Mouse (Mus musculus) embryonic facial prominence, embryonic 13.5 days (tissue): ENCODE data around the gene Zfp932. TPM values are rescaled to one million over a fixed set of nuclear protein-coding genes. Genes with fewer than 3 reads are reported as not detected.
A peak's percentile ranks its signal among the peaks of the same experiment; 100 is the strongest.
"Not testable (repeated sequence)": the region's sequence is repeated elsewhere in the genome, so short reads cannot be mapped to it uniquely, and the experiment has no call there.

Experiments used
- ATAC-seq: fragments of 200-750 bp; cut with Nextera tagmentation; 2 replicates; pipeline ENCODE4 v1.8.0; 2017; ENCODE audit warnings: low read depth; ENCODE audit not compliant: insufficient number of reproducible peaks, insufficient read depth, low FRiP score, low TSS enrichment
- H3K27ac ChIP-seq: fragments of 300-500 bp; sonication (generic); 2 replicates; pipeline ENCODE4 v1.5.1; 2015; ENCODE audit warnings: moderate library complexity, mild to moderate bottlenecking, inconsistent platforms
- H3K27me3 ChIP-seq: fragments of 300-500 bp; sonication (generic); 2 replicates; pipeline ENCODE4 v1.6.1; 2015; ENCODE audit warnings: mild to moderate bottlenecking, inconsistent platforms
- H3K36me3 ChIP-seq: fragments of 300-500 bp; sonication (generic); 2 replicates; pipeline ENCODE4 v1.6.1; 2015; ENCODE audit warnings: mild to moderate bottlenecking, inconsistent platforms
- H3K4me1 ChIP-seq: fragments of 300-500 bp; sonication (generic); 2 replicates; pipeline ENCODE4 v1.6.1; 2015; ENCODE audit warnings: inconsistent platforms
- H3K4me2 ChIP-seq: fragments of 300-500 bp; sonication (generic); 2 replicates; pipeline ENCODE4 v1.6.1; 2015; ENCODE audit warnings: moderate library complexity, mild to moderate bottlenecking, inconsistent platforms
- H3K4me3 ChIP-seq: fragments of 300-500 bp; sonication (generic); 2 replicates; pipeline ENCODE4 v1.5.1; 2015; ENCODE audit warnings: mild to moderate bottlenecking, inconsistent platforms
- H3K9ac ChIP-seq: fragments of 300-500 bp; sonication (generic); 2 replicates; pipeline ENCODE4 v1.6.1; 2015; ENCODE audit warnings: mild to moderate bottlenecking, inconsistent platforms
- H3K9me3 ChIP-seq: fragments of 300-500 bp; sonication (generic); 2 replicates; pipeline ENCODE4 v1.6.1; 2016; ENCODE audit warnings: inconsistent platforms
- WGBS: fragments of 180-500 bp; shearing (Covaris S2); methylation state at CpG from one replicate; pipeline ENCODE4 v1.1.7; 2015; ENCODE audit warnings: mixed read lengths; 5-methylcytosine and 5-hydroxymethylcytosine counted together
- polyA plus RNA-seq: library from polyadenylated mRNA; unstranded; fragments of >200 nt; fragmentation: Nextera tagmentation; extraction: Ambion mirVana; gene quantifications from 2 replicates; pipeline ENCODE4 v1.2.1, GENCODE M21; 2015

Zfp932 gene
- polyA plus RNA-seq = 30.0 and 31.3 TPM in 2 replicates

- ATAC-seq, H3K9ac ChIP-seq, H3K4me3 ChIP-seq, H3K4me2 ChIP-seq, H3K9me3 ChIP-seq, H3K27ac ChIP-seq, H3K4me1 ChIP-seq, H3K36me3 ChIP-seq, H3K27me3 ChIP-seq: not testable (repeated sequence)
- no CpG with 5 or more reads among the region's 24 CpGs for WGBS
Measured at GRCm38 (mm10) chr5:109996026-109996937, at the start of gene Zfp932. Gene Zfp932, plus strand, starts transcription at chr5:109996521.

- Histone ChIP-seq H3K36me3 (no peaks in the 10 kb centered on the region), H3K27ac (no peak overlapping the region), H3K4me2 (no peak overlapping the region), H3K4me3 (no peak overlapping the region), H3K4me1 (no peaks in the 10 kb centered on the region), H3K9ac (no peak overlapping the region), H3K27me3 (no peaks in the 10 kb centered on the region), H3K9me3 (no peaks in the 10 kb centered on the region)
- no peak for ATAC-seq
- WGBS = no CpG with 5 or more reads among the region's 1 CpGs
Measured at GRCm38 (mm10) chr5:109950281-109950680, 46.0 kb upstream of the Zfp932 start.

- not testable (repeated sequence) for H3K27me3 ChIP-seq, H3K9ac ChIP-seq, H3K4me2 ChIP-seq, H3K4me3 ChIP-seq, H3K9me3 ChIP-seq, H3K4me1 ChIP-seq, H3K27ac ChIP-seq, H3K36me3 ChIP-seq, ATAC-seq
- no CpG with 5 or more reads among the region's 2 CpGs for WGBS
Measured at GRCm38 (mm10) chr5:109980743-109981142, 15.6 kb upstream of the Zfp932 start.

- H3K4me3 ChIP-seq, ATAC-seq, H3K4me1 ChIP-seq, H3K36me3 ChIP-seq, H3K4me2 ChIP-seq, H3K9ac ChIP-seq, H3K27me3 ChIP-seq, H3K9me3 ChIP-seq, H3K27ac ChIP-seq: not testable (repeated sequence)
- WGBS = no CpG with 5 or more reads among the region's 10 CpGs
Measured at GRCm38 (mm10) chr5:109995461-109995860, 860 bp upstream of the Zfp932 start.

- not testable (repeated sequence) for H3K4me3 ChIP-seq, H3K27ac ChIP-seq, H3K4me1 ChIP-seq, H3K4me2 ChIP-seq, H3K27me3 ChIP-seq, ATAC-seq, H3K36me3 ChIP-seq, H3K9ac ChIP-seq
- 87% methylated on average over 10 of the region's 10 CpGs for WGBS
- H3K9me3 ChIP-seq = peaks cover 30% of the 10 kb centered on the region
Measured at GRCm38 (mm10) chr5:110015775-110016174, 19.5 kb downstream of the Zfp932 start.

GRCm38 (mm10) chr5:110023273-110023672 is 27.0 kb downstream of the Zfp932 start:
- H3K4me3 ChIP-seq = peak overlapping the region; percentile 17; the same call in 1 of the 2 replicates
- no peaks in the 10 kb centered on the region for H3K36me3 ChIP-seq
- no peaks in the 10 kb centered on the region for H3K27me3 ChIP-seq
- no peak overlapping the region for H3K27ac ChIP-seq
- H3K4me1 ChIP-seq = no peaks in the 10 kb centered on the region
- peak overlapping the region; percentile 44 for H3K4me2 ChIP-seq
- ATAC-seq = no peak
- H3K9ac ChIP-seq = peak overlapping the region; percentile 52; the same call in 1 of the 2 replicates
- H3K9me3 ChIP-seq = peaks cover 8% of the 10 kb centered on the region
- WGBS = 45% methylated on average over 9 of the region's 9 CpGs

GRCm38 (mm10) chr5:110023694-110024427 is 27.5 kb downstream of the Zfp932 start:
- H3K4me1 ChIP-seq, H3K27ac ChIP-seq: not testable (repeated sequence)

GRCm38 (mm10) chr5:110057637-110058408 is 61.5 kb downstream of the Zfp932 start:
- H3K9ac ChIP-seq = peak overlapping the region; percentile 73
- H3K4me3 ChIP-seq = peak overlapping the region; percentile 55
- no peaks in the 10 kb centered on the region for H3K27me3 ChIP-seq
- H3K9me3 ChIP-seq = 0 out of 2 replicates have a peak, but pooled peaks cover 12% of the 10 kb centered on the region
- WGBS = 3% methylated on average over 19 of the region's 19 CpGs
- no peaks in the 10 kb centered on the region for H3K4me1 ChIP-seq
- peak overlapping the region; percentile 48; the same call in 1 of the 2 replicates for H3K27ac ChIP-seq
- peak overlapping the region; percentile 59 for H3K4me2 ChIP-seq
- ATAC-seq = peak; percentile 84; the same call in 1 of the 2 replicates
- no peaks in the 10 kb centered on the region for H3K36me3 ChIP-seq

More at GRCm38 (mm10) chr5:110023694-110024427, 27.5 kb downstream of the Zfp932 start:
- not testable (repeated sequence) for H3K9me3 ChIP-seq, H3K36me3 ChIP-seq, H3K27me3 ChIP-seq
- WGBS = 47% methylated on average over 8 of the region's 8 CpGs
- 0 out of 2 replicates have a peak, but pooled peaks have one; percentile 48 for ATAC-seq
- Histone ChIP-seq H3K4me3 (peak overlapping the region; percentile 17; the same call in 1 of the 2 replicates), H3K9ac (peak overlapping the region; percentile 52; the same call in 1 of the 2 replicates), H3K4me2 (peak overlapping the region; percentile 44)

Other genes starting within 250 kb of the Zfp932 start
- gene 4930522L14Rik, start 244.6 kb upstream of the Zfp932 start, polyA plus RNA-seq = 7.7 and 8.1 TPM in 2 replicates
- gene Gm15446, start 73.1 kb upstream of the Zfp932 start, polyA plus RNA-seq = 0.88 and 1.1 TPM in 2 replicates
- 4.0 and 4.8 TPM in 2 replicates for gene Gm17655, start 76.0 kb downstream of the Zfp932 start, polyA plus RNA-seq
- gene Gm35315, start 97.9 kb downstream of the Zfp932 start, polyA plus RNA-seq = 1.1 TPM in 2 replicates
- gene Plcxd1, start 103.4 kb downstream of the Zfp932 start, polyA plus RNA-seq = 1.9 and 2.7 TPM in 2 replicates
- 32.0 and 42.1 TPM in 2 replicates for gene Gtpbp6, start 111.7 kb downstream of the Zfp932 start, polyA plus RNA-seq
- 6.5 and 6.7 TPM in 2 replicates for gene Zfp605, start 113.6 kb downstream of the Zfp932 start, polyA plus RNA-seq
- 36.6 and 38.1 TPM in 2 replicates for gene Chfr, start 139.3 kb downstream of the Zfp932 start, polyA plus RNA-seq
- 25.3 and 25.4 TPM in 2 replicates for gene Golga3, start 180.2 kb downstream of the Zfp932 start, polyA plus RNA-seq
- 29.4 and 30.0 TPM in 2 replicates for gene Ankle2, start 234.5 kb downstream of the Zfp932 start, polyA plus RNA-seq